Mouse (Mus musculus): ENCODE data around the gene Mpc1. TPM values are rescaled to one million over a fixed set of nuclear protein-coding genes. Genes with fewer than 3 reads are reported as not detected.
"Not testable (repeated sequence)": the region's sequence is repeated elsewhere in the genome, so short reads cannot be mapped to it uniquely, and the experiment has no call there.

Gene Mpc1
- polyA plus RNA-seq, 1 experiment from 2014 or later, result 106 TPM

GRCm38 (mm10) chr17:8251704-8252103 lies 31.0 kb upstream of the Mpc1 start:
- Histone ChIP-seq H3K4me1 (replicated peaks) (no peaks in the 10 kb centered on the region), H3K36me3 (no peaks in the 10 kb centered on the region), H3K9me3 (no peaks in the 10 kb centered on the region), H3K27ac (no peak overlapping the region), H3K27me3 (peaks cover 23% of the 10 kb centered on the region; the same call in 1 of the 2 replicates), H3K4me3 (replicated peaks) (no peak overlapping the region), H3K9ac (replicated peaks) (no peak overlapping the region), H3K4me2 (no peak overlapping the region)
- no peak for ATAC-seq (ENCODE audit: insufficient number of reproducible peaks, insufficient read depth, low FRiP score, low TSS enrichment, low read depth)
- 85% methylated on average over 7 of the region's 7 CpGs for WGBS

GRCm38 (mm10) chr17:8254268-8254667 lies 28.4 kb upstream of the Mpc1 start:
- no peaks in the 10 kb centered on the region for H3K36me3 ChIP-seq
- H3K27ac ChIP-seq, result no peak overlapping the region
- H3K4me2 ChIP-seq, result no peak overlapping the region
- H3K9ac ChIP-seq (replicated peaks), result no peak overlapping the region
- H3K4me1 ChIP-seq (replicated peaks), result no peaks in the 10 kb centered on the region
- no peak overlapping the region for H3K4me3 ChIP-seq (replicated peaks)
- no peak for ATAC-seq (ENCODE audit: insufficient number of reproducible peaks, insufficient read depth, low FRiP score, low TSS enrichment, low read depth)
- H3K9me3 ChIP-seq, result no peaks in the 10 kb centered on the region
- peaks cover 16% of the 10 kb centered on the region; the same call in 1 of the 2 replicates for H3K27me3 ChIP-seq

GRCm38 (mm10) chr17:8254914-8255313 lies 27.8 kb upstream of the Mpc1 start:
- no peaks in the 10 kb centered on the region for H3K9me3 ChIP-seq
- no peak for ATAC-seq (ENCODE audit: insufficient number of reproducible peaks, insufficient read depth, low FRiP score, low TSS enrichment, low read depth)
- H3K27ac ChIP-seq, result no peak overlapping the region
- no peak overlapping the region for H3K9ac ChIP-seq (replicated peaks)
- H3K4me2 ChIP-seq, result no peak overlapping the region
- 77% methylated on average over 3 of the region's 3 CpGs for WGBS
- no peaks in the 10 kb centered on the region for H3K4me1 ChIP-seq (replicated peaks)
- H3K36me3 ChIP-seq, result no peaks in the 10 kb centered on the region
- H3K27me3 ChIP-seq, result peaks cover 11% of the 10 kb centered on the region; the same call in 1 of the 2 replicates
- H3K4me3 ChIP-seq (replicated peaks), result no peak overlapping the region

- H3K4me2 ChIP-seq, result no peak overlapping the region
- no peak for ATAC-seq (ENCODE audit: insufficient number of reproducible peaks, insufficient read depth, low FRiP score, low TSS enrichment, low read depth)
- no peak overlapping the region for H3K9ac ChIP-seq (replicated peaks)
- no peak overlapping the region for H3K27ac ChIP-seq
- WGBS, result 75% methylated on average over 6 of the region's 6 CpGs
- no peaks in the 10 kb centered on the region for H3K9me3 ChIP-seq
- H3K27me3 ChIP-seq, result peaks cover 7% of the 10 kb centered on the region; the same call in 1 of the 2 replicates
- H3K36me3 ChIP-seq, result no peaks in the 10 kb centered on the region
- H3K4me1 ChIP-seq (replicated peaks), result no peaks in the 10 kb centered on the region
- H3K4me3 ChIP-seq (replicated peaks), result no peak overlapping the region
Observed at GRCm38 (mm10) chr17:8255583-8255982, 27.1 kb upstream of the Mpc1 start.

- H3K4me3 ChIP-seq (replicated peaks), result no peak overlapping the region
- H3K27me3 ChIP-seq, result peaks cover 11% of the 10 kb centered on the region
- no peaks in the 10 kb centered on the region for H3K4me1 ChIP-seq (replicated peaks)
- H3K36me3 ChIP-seq, result no peaks in the 10 kb centered on the region
- H3K4me2 ChIP-seq, result no peak overlapping the region
- WGBS, result 74% methylated on average over 8 of the region's 8 CpGs
- no peak overlapping the region for H3K27ac ChIP-seq
- H3K9me3 ChIP-seq, result no peaks in the 10 kb centered on the region
- no peak overlapping the region for H3K9ac ChIP-seq (replicated peaks)
- ATAC-seq (ENCODE audit: insufficient number of reproducible peaks, insufficient read depth, low FRiP score, low TSS enrichment, low read depth), result no peak
Observed at GRCm38 (mm10) chr17:8256982-8257381, 25.7 kb upstream of the Mpc1 start.

- H3K36me3 ChIP-seq; H3K4me2 ChIP-seq; H3K4me1 ChIP-seq (replicated peaks); ATAC-seq (ENCODE audit: insufficient number of reproducible peaks, insufficient read depth, low FRiP score, low TSS enrichment, low read depth); H3K27ac ChIP-seq; H3K9me3 ChIP-seq; H3K9ac ChIP-seq (replicated peaks); H3K4me3 ChIP-seq (replicated peaks): not testable (repeated sequence)
- peaks cover 13% of the 10 kb centered on the region for H3K27me3 ChIP-seq
- WGBS, result 12% methylated on average over 7 of the region's 7 CpGs
Observed at GRCm38 (mm10) chr17:8264638-8265037, 18.1 kb upstream of the Mpc1 start.

- WGBS, result 48% methylated on average over 6 of the region's 6 CpGs
- H3K9me3 ChIP-seq, result no peaks in the 10 kb centered on the region
- no peak overlapping the region for H3K4me3 ChIP-seq (replicated peaks)
- peaks cover 6% of the 10 kb centered on the region for H3K4me1 ChIP-seq (replicated peaks)
- no peak overlapping the region for H3K27ac ChIP-seq
- peaks cover 6% of the 10 kb centered on the region for H3K27me3 ChIP-seq
- H3K9ac ChIP-seq (replicated peaks), result no peak overlapping the region
- no peak for ATAC-seq (ENCODE audit: insufficient number of reproducible peaks, insufficient read depth, low FRiP score, low TSS enrichment, low read depth)
- H3K36me3 ChIP-seq, result no peaks in the 10 kb centered on the region
- no peak overlapping the region for H3K4me2 ChIP-seq
Observed at GRCm38 (mm10) chr17:8272054-8272749, 10.5 kb upstream of the Mpc1 start.

- no peak overlapping the region for H3K4me2 ChIP-seq
- H3K27me3 ChIP-seq, result peaks cover 6% of the 10 kb centered on the region
- no peak overlapping the region for H3K4me3 ChIP-seq (replicated peaks)
- H3K27ac ChIP-seq, result no peak overlapping the region
- H3K36me3 ChIP-seq, result no peaks in the 10 kb centered on the region
- H3K4me1 ChIP-seq (replicated peaks), result peaks cover 6% of the 10 kb centered on the region
- no peak overlapping the region for H3K9ac ChIP-seq (replicated peaks)
- WGBS, result 67% methylated on average over 6 of the region's 6 CpGs
- ATAC-seq (ENCODE audit: insufficient number of reproducible peaks, insufficient read depth, low FRiP score, low TSS enrichment, low read depth), result no peak
- H3K9me3 ChIP-seq, result no peaks in the 10 kb centered on the region
Observed at GRCm38 (mm10) chr17:8272951-8273350, 9.8 kb upstream of the Mpc1 start.

GRCm38 (mm10) chr17:8276071-8276470 lies 6.6 kb upstream of the Mpc1 start:
- no peak for ATAC-seq (ENCODE audit: insufficient number of reproducible peaks, insufficient read depth, low FRiP score, low TSS enrichment, low read depth)
- WGBS, result 76% methylated on average over 4 of the region's 4 CpGs
- H3K4me2 ChIP-seq, result no peak overlapping the region
- no peak overlapping the region for H3K9ac ChIP-seq (replicated peaks)
- no peaks in the 10 kb centered on the region for H3K36me3 ChIP-seq
- H3K9me3 ChIP-seq, result no peaks in the 10 kb centered on the region
- no peak overlapping the region for H3K27ac ChIP-seq
- peaks cover 6% of the 10 kb centered on the region for H3K27me3 ChIP-seq
- no peak overlapping the region for H3K4me3 ChIP-seq (replicated peaks)
- peaks cover 6% of the 10 kb centered on the region for H3K4me1 ChIP-seq (replicated peaks)

- H3K9ac ChIP-seq (replicated peaks), result no peak overlapping the region
- H3K27ac ChIP-seq, result no peak overlapping the region
- WGBS, result 80% methylated on average over 7 of the region's 7 CpGs
- ATAC-seq (ENCODE audit: insufficient number of reproducible peaks, insufficient read depth, low FRiP score, low TSS enrichment, low read depth), result no peak
- no peak overlapping the region for H3K4me3 ChIP-seq (replicated peaks)
- peaks cover 6% of the 10 kb centered on the region for H3K27me3 ChIP-seq
- no peaks in the 10 kb centered on the region for H3K9me3 ChIP-seq
- H3K4me1 ChIP-seq (replicated peaks), result peaks cover under 1% of the 10 kb centered on the region; the same call in 1 of the 2 replicates
- no peak overlapping the region for H3K4me2 ChIP-seq
- no peaks in the 10 kb centered on the region for H3K36me3 ChIP-seq
Observed at GRCm38 (mm10) chr17:8276680-8277079, 6.0 kb upstream of the Mpc1 start.

GRCm38 (mm10) chr17:8277266-8277665 lies 5.4 kb upstream of the Mpc1 start:
- peaks cover 6% of the 10 kb centered on the region for H3K27me3 ChIP-seq
- H3K36me3 ChIP-seq, result no peaks in the 10 kb centered on the region
- WGBS, result 96% methylated on average over 3 of the region's 3 CpGs
- H3K9ac ChIP-seq (replicated peaks), result no peak overlapping the region
- H3K4me3 ChIP-seq (replicated peaks), result no peak overlapping the region
- no peak overlapping the region for H3K27ac ChIP-seq
- no peaks in the 10 kb centered on the region for H3K9me3 ChIP-seq
- no peak for ATAC-seq (ENCODE audit: insufficient number of reproducible peaks, insufficient read depth, low FRiP score, low TSS enrichment, low read depth)
- H3K4me2 ChIP-seq, result no peak overlapping the region
- H3K4me1 ChIP-seq (replicated peaks), result no peaks in the 10 kb centered on the region

GRCm38 (mm10) chr17:8278356-8278755 lies 4.3 kb upstream of the Mpc1 start:
- no peak overlapping the region for H3K9ac ChIP-seq (replicated peaks)
- peaks cover 2% of the 10 kb centered on the region; the same call in 1 of the 2 replicates for H3K27me3 ChIP-seq
- 61% methylated on average over 3 of the region's 3 CpGs for WGBS
- H3K4me3 ChIP-seq (replicated peaks), result no peak overlapping the region
- H3K27ac ChIP-seq, result no peak overlapping the region
- no peak for ATAC-seq (ENCODE audit: insufficient number of reproducible peaks, insufficient read depth, low FRiP score, low TSS enrichment, low read depth)
- H3K36me3 ChIP-seq, result no peaks in the 10 kb centered on the region
- H3K4me2 ChIP-seq, result no peak overlapping the region
- H3K9me3 ChIP-seq, result no peaks in the 10 kb centered on the region
- peaks cover 6% of the 10 kb centered on the region; the same call in 1 of the 2 replicates for H3K4me1 ChIP-seq (replicated peaks)

Measured in limb, embryonic 12.5 days (tissue).